In genomic region chr2:83552329-83552728, GRCm38 (mm10) we compare ENCODE assay signal across 20 mouse cellular contexts.
DNase-seq lines count a peak whose midpoint lies in the region; ATAC-seq and TF ChIP-seq lines count a peak whose summit lies in the region.
"Had no signal": no experiment of that assay in that cellular context is flagged by ENCODE, and none has a peak within 500 bp of the region (broad histone marks: within the 10 kb centered on the region; RNA-seq: fewer than 3 reads in every experiment).

No protein-coding gene starts in this region.

- peak; percentile 12 for DNase-seq in embryo, embryonic 10.5 days (ENCODE audit: low spot score)
- DNase-seq in embryo, embryonic 9.5 days (ENCODE audit: extremely low spot score) = no peak
- peak; percentile 28 for DNase-seq in hindbrain, postnatal 0 days (ENCODE audit: low spot score)
- no peak for DNase-seq in hindbrain, embryonic 10.5 days (ENCODE audit: low spot score)
- peak; percentile 17 for DNase-seq in neural tube, embryonic 11.5 days (ENCODE audit: low spot score)
- DNase-seq in neural tube, embryonic 10.5 days (ENCODE audit: extremely low spot score, low spot score) = no peak
- no peak for DNase-seq in right cerebral cortex, postnatal 36 days (ENCODE audit: low spot score in 2 of 2)
- no peak for DNase-seq in left cerebral cortex, postnatal 4 days
- DNase-seq: B cell, adult 2 months; cerebellum, postnatal 25 days; gastrocnemius, postnatal 10 days; kidney, postnatal 10 days; layer of hippocampus, adult 9-11 months; liver; thymus, postnatal 25 days had no signal

- H3K9me3 ChIP-seq in hindbrain, postnatal 0 days (ENCODE audit: low read length) = no peaks in the 10 kb centered on the region
- H3K9me3 ChIP-seq in hindbrain, embryonic 10.5 days = no peaks in the 10 kb centered on the region
- H3K9me3 ChIP-seq in neural tube, embryonic 11.5 days (ENCODE audit: control insufficient read depth, low read length) = no peaks in the 10 kb centered on the region
- H3K9me3 ChIP-seq: forebrain, embryonic 15.5 days; heart, embryonic 10.5 days; lung, embryonic 15.5 days; neural tube, embryonic 15.5 days had no signal

- WGBS in hindbrain, postnatal 0 days = 56% methylated on average over 3 of the region's 3 CpGs
- WGBS in hindbrain, embryonic 10.5 days = 66% methylated on average over 3 of the region's 3 CpGs
- 73% methylated on average over 3 of the region's 3 CpGs for WGBS in neural tube, embryonic 11.5 days

- no peak overlapping the region for H3K9ac ChIP-seq in hindbrain, postnatal 0 days (replicated peaks; ENCODE audit: low read length)
- H3K9ac ChIP-seq in neural tube, embryonic 11.5 days (ENCODE audit: low read length) = no peak overlapping the region
- H3K9ac ChIP-seq: forebrain, embryonic 15.5 days; lung, embryonic 15.5 days; neural tube, embryonic 15.5 days had no signal

- ATAC-seq in hindbrain, postnatal 0 days = no peak
- ATAC-seq in neural tube, embryonic 11.5 days (ENCODE audit: insufficient read depth, low FRiP score, low TSS enrichment) = no peak
- ATAC-seq: forebrain, embryonic 15.5 days; inflammation-experienced regulatory T-cells, adult 6 months had no signal

- H3K27me3 ChIP-seq in hindbrain, postnatal 0 days (ENCODE audit: insufficient read depth, low read length) = no peaks in the 10 kb centered on the region
- H3K27me3 ChIP-seq in hindbrain, embryonic 10.5 days (ENCODE audit: insufficient read depth, poor library complexity, severe bottlenecking) = no peaks in the 10 kb centered on the region
- H3K27me3 ChIP-seq in neural tube, embryonic 11.5 days (ENCODE audit: control insufficient read depth, insufficient read depth, low read length) = no peaks in the 10 kb centered on the region
- H3K27me3 ChIP-seq: forebrain, embryonic 15.5 days; lung, embryonic 15.5 days; neural tube, embryonic 15.5 days had no signal

- intact Hi-C loops in left cerebral cortex, postnatal 4 days (cut with DNase I) = no loop called here

- H3K4me1 ChIP-seq in hindbrain, postnatal 0 days (ENCODE audit: insufficient read depth, low read length) = no peaks in the 10 kb centered on the region
- H3K4me1 ChIP-seq in hindbrain, embryonic 10.5 days (replicated peaks) = no peaks in the 10 kb centered on the region
- no peaks in the 10 kb centered on the region for H3K4me1 ChIP-seq in neural tube, embryonic 11.5 days (ENCODE audit: control insufficient read depth, insufficient read depth, low read length)
- H3K4me1 ChIP-seq: forebrain, embryonic 15.5 days; heart, embryonic 10.5 days; lung, embryonic 15.5 days; neural tube, embryonic 15.5 days had no signal

- H3K36me3 ChIP-seq in hindbrain, postnatal 0 days (ENCODE audit: insufficient read depth, low read length) = no peaks in the 10 kb centered on the region
- H3K36me3 ChIP-seq in hindbrain, embryonic 10.5 days = no peaks in the 10 kb centered on the region
- no peaks in the 10 kb centered on the region for H3K36me3 ChIP-seq in neural tube, embryonic 11.5 days (ENCODE audit: control insufficient read depth, insufficient read depth, low read length)
- H3K36me3 ChIP-seq: forebrain, embryonic 15.5 days; heart, embryonic 10.5 days; lung, embryonic 15.5 days; neural tube, embryonic 15.5 days had no signal

- no peak overlapping the region for H3K4me3 ChIP-seq in hindbrain, postnatal 0 days (ENCODE audit: low read length)
- H3K4me3 ChIP-seq in hindbrain, embryonic 10.5 days = no peak overlapping the region
- H3K4me3 ChIP-seq in neural tube, embryonic 11.5 days (ENCODE audit: low read depth, low read length) = no peak overlapping the region
- H3K4me3 ChIP-seq: forebrain, embryonic 15.5 days; heart, embryonic 10.5 days; lung, embryonic 15.5 days; neural tube, embryonic 15.5 days had no signal

- H3K4me2 ChIP-seq in hindbrain, postnatal 0 days (ENCODE audit: low read depth, low read length) = no peak overlapping the region
- H3K4me2 ChIP-seq in neural tube, embryonic 11.5 days (ENCODE audit: low read depth) = no peak overlapping the region
- H3K4me2 ChIP-seq: forebrain, embryonic 15.5 days; lung, embryonic 15.5 days; neural tube, embryonic 15.5 days had no signal

- no peak overlapping the region for H3K27ac ChIP-seq in hindbrain, postnatal 0 days
- H3K27ac ChIP-seq in hindbrain, embryonic 10.5 days = no peak overlapping the region
- no peak overlapping the region for H3K27ac ChIP-seq in neural tube, embryonic 11.5 days (ENCODE audit: low read depth, low read length)
- H3K27ac ChIP-seq: forebrain, embryonic 15.5 days; heart, embryonic 10.5 days; lung, embryonic 15.5 days; neural tube, embryonic 15.5 days had no signal

- peak; percentile 50 for TF ChIP-seq CTCF in hindbrain, postnatal 0 days (IDR thresholded peaks at IDR 0.05; ENCODE audit: low read depth)

Comparison
In these comparisons a context has a peak if more than half of its experiments do, and no peak if none do; other contexts are left out.
1. DNase-seq: peak in embryo, embryonic 10.5 days (single experiment), hindbrain, postnatal 0 days (single experiment) and neural tube, embryonic 11.5 days (single experiment); none in embryo, embryonic 9.5 days (single experiment), hindbrain, embryonic 10.5 days (single experiment), neural tube, embryonic 10.5 days (single experiment), right cerebral cortex, postnatal 36 days (0 of 2) and left cerebral cortex, postnatal 4 days (single experiment).